Mouse (Mus musculus) limb, embryonic 12.5 days (tissue): ENCODE results near the gene Trpm6. TPM values are rescaled to one million over a fixed set of nuclear protein-coding genes. Genes with fewer than 3 reads are reported as not detected.

Experiments
- ATAC-seq: fragments of 200-750 bp; cut with Nextera tagmentation; 2 replicates; pipeline ENCODE4 v1.8.0; 2017; ENCODE audit warnings: low read depth, moderate TSS enrichment; ENCODE audit not compliant: insufficient number of reproducible peaks, insufficient read depth, low FRiP score, low TSS enrichment
- H3K27ac ChIP-seq: fragments of 300-500 bp; sonication (generic); 2 replicates; pipeline ENCODE4 v1.5.1; 2016; ENCODE audit warnings: mild to moderate bottlenecking, moderate library complexity
- H3K27me3 ChIP-seq: fragments of 300-500 bp; sonication (generic); 2 replicates; pipeline ENCODE4 v1.6.1; 2016; ENCODE audit warnings: mild to moderate bottlenecking, moderate library complexity
- H3K36me3 ChIP-seq: fragments of 300-500 bp; sonication (generic); 2 replicates; pipeline ENCODE4 v1.6.1; 2016; ENCODE audit warnings: mild to moderate bottlenecking, moderate library complexity
- H3K4me1 ChIP-seq: fragments of 300-500 bp; sonication (generic); replicated peaks from 2 replicates; pipeline ENCODE4 v1.6.1; 2016
- H3K4me2 ChIP-seq: fragments of 300-500 bp; sonication (generic); 2 replicates; pipeline ENCODE4 v1.6.1; 2016; ENCODE audit warnings: mild to moderate bottlenecking, moderate library complexity
- H3K4me3 ChIP-seq: fragments of 300-500 bp; sonication (generic); replicated peaks from 2 replicates; pipeline ENCODE4 v1.5.1; 2016; ENCODE audit warnings: mild to moderate bottlenecking
- H3K9ac ChIP-seq: fragments of 300-500 bp; sonication (generic); replicated peaks from 2 replicates; pipeline ENCODE4 v1.6.1; 2016; ENCODE audit warnings: mild to moderate bottlenecking, moderate library complexity
- H3K9me3 ChIP-seq: fragments of 300-500 bp; sonication (generic); 2 replicates; pipeline ENCODE4 v1.6.1; 2016; ENCODE audit warnings: mild to moderate bottlenecking, moderate library complexity
- WGBS: fragments of 180-500 bp; shearing (Covaris S2); methylation state at CpG from one replicate; pipeline ENCODE4 v1.1.7; 2016; 5-methylcytosine and 5-hydroxymethylcytosine counted together
- polyA plus RNA-seq: library from polyadenylated mRNA; unstranded; fragments of >200 nt; fragmentation: Nextera tagmentation; extraction: Ambion mirVana; gene quantifications from 2 replicates; pipeline ENCODE4 v1.2.1, GENCODE M21; 2016

Trpm6 gene
- polyA plus RNA-seq, 1 experiment from 2014 or later: 0.73 TPM

GRCm38 (mm10) chr19:18771561-18771960 lies 21.8 kb downstream of the Trpm6 start:
- H3K9ac ChIP-seq: no peak overlapping the region
- H3K4me3 ChIP-seq: no peak overlapping the region
- no peaks in the 10 kb centered on the region for H3K9me3 ChIP-seq
- H3K36me3 ChIP-seq: no peaks in the 10 kb centered on the region
- H3K27ac ChIP-seq: no peak overlapping the region
- no peak overlapping the region for H3K4me2 ChIP-seq
- no peak for ATAC-seq
- 90% methylated on average over 1 of the region's 1 CpGs for WGBS
- H3K4me1 ChIP-seq: no peaks in the 10 kb centered on the region
- H3K27me3 ChIP-seq: no peaks in the 10 kb centered on the region

- Histone ChIP-seq H3K4me1 (no peaks in the 10 kb centered on the region), H3K27ac (no peak overlapping the region), H3K9me3 (no peaks in the 10 kb centered on the region), H3K27me3 (no peaks in the 10 kb centered on the region), H3K4me2 (no peak overlapping the region), H3K9ac (no peak overlapping the region), H3K36me3 (no peaks in the 10 kb centered on the region), H3K4me3 (no peak overlapping the region)
- 88% methylated on average over 5 of the region's 5 CpGs for WGBS
- ATAC-seq: no peak
Measured at GRCm38 (mm10) chr19:18772888-18773488, 23.2 kb downstream of the Trpm6 start.

- Histone ChIP-seq H3K9ac (no peak overlapping the region), H3K4me2 (no peak overlapping the region), H3K9me3 (no peaks in the 10 kb centered on the region), H3K4me3 (no peak overlapping the region), H3K27me3 (no peaks in the 10 kb centered on the region), H3K27ac (no peak overlapping the region), H3K4me1 (no peaks in the 10 kb centered on the region), H3K36me3 (no peaks in the 10 kb centered on the region)
- 39% methylated on average over 1 of the region's 1 CpGs for WGBS
- ATAC-seq: no peak
Measured at GRCm38 (mm10) chr19:18774085-18774484, 24.3 kb downstream of the Trpm6 start.

- no peak for ATAC-seq
- H3K9me3 ChIP-seq: no peaks in the 10 kb centered on the region
- 71% methylated on average over 1 of the region's 1 CpGs for WGBS
- no peaks in the 10 kb centered on the region for H3K36me3 ChIP-seq
- no peak overlapping the region for H3K4me2 ChIP-seq
- H3K4me3 ChIP-seq: no peak overlapping the region
- H3K27me3 ChIP-seq: no peaks in the 10 kb centered on the region
- H3K27ac ChIP-seq: no peak overlapping the region
- no peak overlapping the region for H3K9ac ChIP-seq
- H3K4me1 ChIP-seq: no peaks in the 10 kb centered on the region
Measured at GRCm38 (mm10) chr19:18799646-18800045, 49.9 kb downstream of the Trpm6 start.

- 80% methylated on average over 3 of the region's 3 CpGs for WGBS
- Histone ChIP-seq H3K36me3 (no peaks in the 10 kb centered on the region), H3K27ac (no peak overlapping the region), H3K9ac (no peak overlapping the region), H3K27me3 (no peaks in the 10 kb centered on the region), H3K4me3 (no peak overlapping the region), H3K4me1 (no peaks in the 10 kb centered on the region), H3K4me2 (no peak overlapping the region), H3K9me3 (no peaks in the 10 kb centered on the region)
- no peak for ATAC-seq
Measured at GRCm38 (mm10) chr19:18811264-18811663, 61.5 kb downstream of the Trpm6 start.

GRCm38 (mm10) chr19:18815170-18815569 lies 65.4 kb downstream of the Trpm6 start:
- H3K9ac ChIP-seq: no peak overlapping the region
- H3K4me3 ChIP-seq: no peak overlapping the region
- no peaks in the 10 kb centered on the region for H3K27me3 ChIP-seq
- 72% methylated on average over 13 of the region's 13 CpGs for WGBS
- H3K9me3 ChIP-seq: no peaks in the 10 kb centered on the region
- H3K36me3 ChIP-seq: no peaks in the 10 kb centered on the region
- no peak for ATAC-seq
- no peaks in the 10 kb centered on the region for H3K4me1 ChIP-seq
- no peak overlapping the region for H3K27ac ChIP-seq
- H3K4me2 ChIP-seq: no peak overlapping the region

- H3K4me3 ChIP-seq: no peak overlapping the region
- ATAC-seq: no peak
- H3K27me3 ChIP-seq: no peaks in the 10 kb centered on the region
- WGBS: 74% methylated on average over 2 of the region's 2 CpGs
- H3K27ac ChIP-seq: no peak overlapping the region
- H3K4me2 ChIP-seq: no peak overlapping the region
- H3K4me1 ChIP-seq: no peaks in the 10 kb centered on the region
- no peaks in the 10 kb centered on the region for H3K36me3 ChIP-seq
- no peak overlapping the region for H3K9ac ChIP-seq
- no peaks in the 10 kb centered on the region for H3K9me3 ChIP-seq
Measured at GRCm38 (mm10) chr19:18817425-18817824, 67.6 kb downstream of the Trpm6 start.

GRCm38 (mm10) chr19:18828601-18829000 lies 78.8 kb downstream of the Trpm6 start:
- WGBS: 84% methylated on average over 2 of the region's 2 CpGs
- no peak overlapping the region for H3K27ac ChIP-seq
- no peak for ATAC-seq
- no peak overlapping the region for H3K4me2 ChIP-seq
- no peaks in the 10 kb centered on the region for H3K36me3 ChIP-seq
- H3K9ac ChIP-seq: no peak overlapping the region
- H3K27me3 ChIP-seq: no peaks in the 10 kb centered on the region
- H3K4me3 ChIP-seq: no peak overlapping the region
- no peaks in the 10 kb centered on the region for H3K4me1 ChIP-seq
- no peaks in the 10 kb centered on the region for H3K9me3 ChIP-seq

- Histone ChIP-seq H3K9ac (no peak overlapping the region), H3K4me3 (no peak overlapping the region), H3K4me2 (no peak overlapping the region), H3K9me3 (no peaks in the 10 kb centered on the region), H3K27ac (no peak overlapping the region), H3K4me1 (no peaks in the 10 kb centered on the region), H3K27me3 (no peaks in the 10 kb centered on the region), H3K36me3 (no peaks in the 10 kb centered on the region)
- no peak for ATAC-seq
- WGBS: 81% methylated on average over 3 of the region's 3 CpGs
Measured at GRCm38 (mm10) chr19:18831196-18831595, 81.4 kb downstream of the Trpm6 start.

- WGBS: 11% methylated on average over 6 of the region's 6 CpGs
Measured at GRCm38 (mm10) chr19:18834971-18835370, 85.2 kb downstream of the Trpm6 start.

GRCm38 (mm10) chr19:18841789-18842562 lies 92.2 kb downstream of the Trpm6 start:
- no peaks in the 10 kb centered on the region for H3K27me3 ChIP-seq
- H3K4me3 ChIP-seq: no peak overlapping the region
- no peaks in the 10 kb centered on the region for H3K4me1 ChIP-seq
- H3K4me2 ChIP-seq: no peak overlapping the region
- H3K27ac ChIP-seq: no peak overlapping the region
- no peak overlapping the region for H3K9ac ChIP-seq
- no peaks in the 10 kb centered on the region for H3K9me3 ChIP-seq
- H3K36me3 ChIP-seq: no peaks in the 10 kb centered on the region
- WGBS: 76% methylated on average over 19 of the region's 19 CpGs
- no peak for ATAC-seq

More at GRCm38 (mm10) chr19:18834971-18835370, 85.2 kb downstream of the Trpm6 start:
- ATAC-seq: peak; percentile 63; the same call in 1 of the 2 replicates
- no peaks in the 10 kb centered on the region for H3K4me1 ChIP-seq
- H3K27me3 ChIP-seq: no peaks in the 10 kb centered on the region
- no peak overlapping the region for H3K9ac ChIP-seq
- H3K4me2 ChIP-seq: no peak overlapping the region
- no peak overlapping the region for H3K4me3 ChIP-seq
- H3K27ac ChIP-seq: no peak overlapping the region
- H3K36me3 ChIP-seq: no peaks in the 10 kb centered on the region
- no peaks in the 10 kb centered on the region for H3K9me3 ChIP-seq

- ATAC-seq: no peak
- H3K4me2 ChIP-seq: no peak overlapping the region
- H3K9me3 ChIP-seq: no peaks in the 10 kb centered on the region
- H3K27ac ChIP-seq: no peak overlapping the region
- H3K36me3 ChIP-seq: no peaks in the 10 kb centered on the region
- H3K4me3 ChIP-seq: no peak overlapping the region
- H3K9ac ChIP-seq: no peak overlapping the region
- WGBS: 87% methylated on average over 11 of the region's 11 CpGs
- no peaks in the 10 kb centered on the region for H3K4me1 ChIP-seq
- no peaks in the 10 kb centered on the region for H3K27me3 ChIP-seq
Measured at GRCm38 (mm10) chr19:18842626-18843025, 92.8 kb downstream of the Trpm6 start.
